Mouse (Mus musculus): ENCODE measurements around the gene Cwf19l1. TPM values are rescaled to one million over a fixed set of nuclear protein-coding genes. Genes with fewer than 3 reads are reported as not detected.

Gene Cwf19l1
- polyA plus RNA-seq, 1 experiment from 2014 or later, result 40.1 TPM

- H3K4me3 ChIP-seq, result no peak overlapping the region
- H3K27ac ChIP-seq (replicated peaks), result no peak overlapping the region
- H3K4me1 ChIP-seq, result peaks cover 22% of the 10 kb centered on the region
- peaks cover 41% of the 10 kb centered on the region for H3K36me3 ChIP-seq
- no peaks in the 10 kb centered on the region for H3K9me3 ChIP-seq
- H3K9ac ChIP-seq (replicated peaks), result no peak overlapping the region
- ATAC-seq (ENCODE audit: low FRiP score, low read depth), result no peak
- no peak overlapping the region for H3K4me2 ChIP-seq (replicated peaks)
- H3K27me3 ChIP-seq, result no peaks in the 10 kb centered on the region
These were observed 26.7 kb downstream of the Cwf19l1 start for GRCm38 (mm10) chr19:44108996-44109395.

- H3K27ac ChIP-seq (replicated peaks), result peak overlapping the region; percentile 52
These were observed 27.8 kb downstream of the Cwf19l1 start for GRCm38 (mm10) chr19:44107661-44108521.

GRCm38 (mm10) chr19:44106831-44107660 lies 28.6 kb downstream of the Cwf19l1 start, which contains the start of gene Chuk:
Gene Chuk (minus strand): TSS chr19:44107480.
- H3K27ac ChIP-seq (replicated peaks), result peak within 1 kb of the TSS; percentile 73
- no peaks in the 10 kb centered on the region for H3K27me3 ChIP-seq
- peak within 1 kb of the TSS; percentile 90 for H3K4me2 ChIP-seq (replicated peaks)
- H3K4me1 ChIP-seq, result peaks cover 22% of the 10 kb centered on the region
- WGBS, result 1% methylated on average over 67 of the region's 67 CpGs
- ATAC-seq (ENCODE audit: low FRiP score, low read depth), result peak; percentile 98
- H3K36me3 ChIP-seq, result peaks cover 22% of the 10 kb centered on the region
- peak within 1 kb of the TSS; percentile 92 for H3K4me3 ChIP-seq
- H3K9ac ChIP-seq (replicated peaks), result peak within 1 kb of the TSS; percentile 98
- no peaks in the 10 kb centered on the region for H3K9me3 ChIP-seq

More at GRCm38 (mm10) chr19:44107661-44108521, 27.8 kb downstream of the Cwf19l1 start:
- no peaks in the 10 kb centered on the region for H3K27me3 ChIP-seq
- no peaks in the 10 kb centered on the region for H3K9me3 ChIP-seq
- H3K4me1 ChIP-seq, result peaks cover 22% of the 10 kb centered on the region
- H3K4me2 ChIP-seq (replicated peaks), result peak overlapping the region; percentile 90
- peak overlapping the region; percentile 92 for H3K4me3 ChIP-seq
- peak; percentile 57 for ATAC-seq (ENCODE audit: low FRiP score, low read depth)
- H3K36me3 ChIP-seq, result peaks cover 30% of the 10 kb centered on the region
- WGBS, result 30% methylated on average over 22 of the region's 22 CpGs
- H3K9ac ChIP-seq (replicated peaks), result peak overlapping the region; percentile 68

- Histone ChIP-seq H3K27me3 (no peaks in the 10 kb centered on the region), H3K4me1 (peaks cover 22% of the 10 kb centered on the region), H3K36me3 (peaks cover 14% of the 10 kb centered on the region), H3K9ac (replicated peaks) (no peak overlapping the region), H3K4me3 (no peak overlapping the region), H3K4me2 (replicated peaks) (no peak overlapping the region), H3K27ac (replicated peaks) (no peak overlapping the region), H3K9me3 (no peaks in the 10 kb centered on the region)
- 96% methylated on average over 1 of the region's 1 CpGs for WGBS
- ATAC-seq (ENCODE audit: low FRiP score, low read depth), result no peak
These were observed 31.3 kb downstream of the Cwf19l1 start for GRCm38 (mm10) chr19:44104393-44104792.

- ATAC-seq (ENCODE audit: low FRiP score, low read depth), result no peak
- Histone ChIP-seq H3K36me3 (peaks cover 23% of the 10 kb centered on the region), H3K27me3 (no peaks in the 10 kb centered on the region), H3K27ac (replicated peaks) (no peak overlapping the region), H3K9me3 (no peaks in the 10 kb centered on the region), H3K9ac (replicated peaks) (no peak overlapping the region), H3K4me3 (no peak overlapping the region), H3K4me1 (peaks cover 20% of the 10 kb centered on the region), H3K4me2 (replicated peaks) (no peak overlapping the region)
- WGBS, result 96% methylated on average over 3 of the region's 3 CpGs
These were observed 32.7 kb downstream of the Cwf19l1 start for GRCm38 (mm10) chr19:44103001-44103400.

- Histone ChIP-seq H3K27ac (replicated peaks) (no peak overlapping the region), H3K4me2 (replicated peaks) (no peak overlapping the region), H3K4me3 (no peak overlapping the region), H3K36me3 (peaks cover 40% of the 10 kb centered on the region), H3K27me3 (no peaks in the 10 kb centered on the region), H3K4me1 (0 out of 2 replicates have a peak, but pooled peaks cover 8% of the 10 kb centered on the region), H3K9ac (replicated peaks) (no peak overlapping the region), H3K9me3 (0 out of 2 replicates have a peak, but pooled peaks cover 2% of the 10 kb centered on the region)
- ATAC-seq (ENCODE audit: low FRiP score, low read depth), result no peak
These were observed 34.8 kb downstream of the Cwf19l1 start for GRCm38 (mm10) chr19:44100840-44101239.

- no peaks in the 10 kb centered on the region for H3K27me3 ChIP-seq
- H3K4me1 ChIP-seq, result 0 out of 2 replicates have a peak, but pooled peaks cover 4% of the 10 kb centered on the region
- H3K4me3 ChIP-seq, result no peak overlapping the region
- no peaks in the 10 kb centered on the region for H3K9me3 ChIP-seq
- H3K36me3 ChIP-seq, result peaks cover 55% of the 10 kb centered on the region
- H3K27ac ChIP-seq (replicated peaks), result no peak overlapping the region
- H3K4me2 ChIP-seq (replicated peaks), result no peak overlapping the region
- ATAC-seq (ENCODE audit: low FRiP score, low read depth), result no peak
- no peak overlapping the region for H3K9ac ChIP-seq (replicated peaks)
- 17% methylated on average over 3 of the region's 3 CpGs for WGBS
These were observed 49.4 kb downstream of the Cwf19l1 start for GRCm38 (mm10) chr19:44086278-44086677.

GRCm38 (mm10) chr19:44080920-44081319 lies 54.8 kb downstream of the Cwf19l1 start:
- no peak overlapping the region for H3K4me3 ChIP-seq
- peaks cover 67% of the 10 kb centered on the region for H3K36me3 ChIP-seq
- no peak overlapping the region for H3K9ac ChIP-seq (replicated peaks)
- no peaks in the 10 kb centered on the region for H3K9me3 ChIP-seq
- no peak overlapping the region for H3K27ac ChIP-seq (replicated peaks)
- ATAC-seq (ENCODE audit: low FRiP score, low read depth), result no peak
- H3K4me2 ChIP-seq (replicated peaks), result no peak overlapping the region
- 81% methylated on average over 2 of the region's 2 CpGs for WGBS
- H3K4me1 ChIP-seq, result no peaks in the 10 kb centered on the region
- no peaks in the 10 kb centered on the region for H3K27me3 ChIP-seq

- Histone ChIP-seq H3K36me3 (peaks cover 71% of the 10 kb centered on the region), H3K27me3 (no peaks in the 10 kb centered on the region)
These were observed 55.7 kb downstream of the Cwf19l1 start for GRCm38 (mm10) chr19:44080023-44080422.

GRCm38 (mm10) chr19:44077024-44077423 lies 58.7 kb downstream of the Cwf19l1 start:
- no peak for ATAC-seq (ENCODE audit: low FRiP score, low read depth)
- Histone ChIP-seq H3K9ac (replicated peaks) (no peak overlapping the region), H3K9me3 (no peaks in the 10 kb centered on the region), H3K4me3 (no peak overlapping the region), H3K4me2 (replicated peaks) (no peak overlapping the region), H3K27me3 (no peaks in the 10 kb centered on the region), H3K4me1 (no peaks in the 10 kb centered on the region), H3K36me3 (peaks cover 59% of the 10 kb centered on the region), H3K27ac (replicated peaks) (no peak overlapping the region)
- 93% methylated on average over 4 of the region's 4 CpGs for WGBS

More at GRCm38 (mm10) chr19:44080023-44080422, 55.7 kb downstream of the Cwf19l1 start:
- no peak for ATAC-seq (ENCODE audit: low FRiP score, low read depth)
- no peak overlapping the region for H3K4me3 ChIP-seq
- no peaks in the 10 kb centered on the region for H3K4me1 ChIP-seq
- H3K9ac ChIP-seq (replicated peaks), result no peak overlapping the region
- no peak overlapping the region for H3K4me2 ChIP-seq (replicated peaks)
- no peak overlapping the region for H3K27ac ChIP-seq (replicated peaks)
- H3K9me3 ChIP-seq, result no peaks in the 10 kb centered on the region
- 85% methylated on average over 2 of the region's 2 CpGs for WGBS

GRCm38 (mm10) chr19:44076457-44076856 lies 59.2 kb downstream of the Cwf19l1 start:
- no peak overlapping the region for H3K9ac ChIP-seq (replicated peaks)
- no peaks in the 10 kb centered on the region for H3K9me3 ChIP-seq
- no peaks in the 10 kb centered on the region for H3K27me3 ChIP-seq
- no peak overlapping the region for H3K4me2 ChIP-seq (replicated peaks)
- no peak for ATAC-seq (ENCODE audit: low FRiP score, low read depth)
- H3K4me3 ChIP-seq, result no peak overlapping the region
- H3K27ac ChIP-seq (replicated peaks), result no peak overlapping the region
- H3K36me3 ChIP-seq, result peaks cover 58% of the 10 kb centered on the region
- 90% methylated on average over 9 of the region's 9 CpGs for WGBS
- no peaks in the 10 kb centered on the region for H3K4me1 ChIP-seq

- Histone ChIP-seq H3K27me3 (no peaks in the 10 kb centered on the region), H3K9me3 (no peaks in the 10 kb centered on the region), H3K4me2 (replicated peaks) (no peak overlapping the region), H3K4me3 (no peak overlapping the region), H3K9ac (replicated peaks) (no peak overlapping the region), H3K4me1 (peaks cover 1% of the 10 kb centered on the region; the same call in 1 of the 2 replicates), H3K27ac (replicated peaks) (no peak overlapping the region), H3K36me3 (peaks cover 49% of the 10 kb centered on the region)
- WGBS, result 84% methylated on average over 11 of the region's 11 CpGs
- ATAC-seq (ENCODE audit: low FRiP score, low read depth), result no peak
These were observed 60.7 kb downstream of the Cwf19l1 start for GRCm38 (mm10) chr19:44074986-44075385.

All from midbrain, embryonic 12.5 days (tissue).